Mouse (Mus musculus) olfactory bulb, adult 2 months (tissue): ENCODE results near the gene Crtac1.

Source experiments
- CTCF ChIP-seq: fragments of 200-500 bp; IDR thresholded peaks from 2 replicates; pipeline ENCODE4 v1.5.1; 2012; ENCODE audit warnings: low read depth, mild to moderate bottlenecking, low read length, moderate library complexity; ENCODE audit not compliant: insufficient read depth
- POLR2A ChIP-seq: fragments of 200-500 bp; IDR thresholded peaks from 2 replicates; pipeline ENCODE4 v1.6.1; 2012; ENCODE audit warnings: mild to moderate bottlenecking, low read depth, low read length, moderate library complexity; ENCODE audit not compliant: insufficient read depth

DNA sequence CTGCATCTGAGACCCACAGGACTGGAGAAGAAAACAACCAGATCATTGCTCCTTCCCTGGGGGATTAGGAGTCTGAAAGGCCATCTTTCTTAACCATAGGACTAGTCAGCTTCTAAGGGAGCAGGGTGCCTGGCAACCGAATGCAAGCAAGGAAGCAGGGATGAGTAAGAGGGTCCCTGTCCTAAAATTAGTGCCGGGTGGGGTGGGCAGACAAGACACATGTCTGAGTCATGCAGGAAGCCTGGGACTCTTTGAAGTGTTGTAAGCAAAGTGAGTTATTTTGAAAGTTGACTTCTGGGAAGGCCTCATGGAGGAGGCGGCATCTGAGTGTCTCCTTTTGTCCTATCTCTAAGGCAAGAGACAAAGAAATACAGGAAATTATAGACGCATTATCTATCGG, 46.2 kb upstream of the Crtac1 start:
- TF ChIP-seq CTCF (no peak), POLR2A (no peak)
